ENCODE assay signal across 11 mouse cellular contexts in the genomic region with DNA sequence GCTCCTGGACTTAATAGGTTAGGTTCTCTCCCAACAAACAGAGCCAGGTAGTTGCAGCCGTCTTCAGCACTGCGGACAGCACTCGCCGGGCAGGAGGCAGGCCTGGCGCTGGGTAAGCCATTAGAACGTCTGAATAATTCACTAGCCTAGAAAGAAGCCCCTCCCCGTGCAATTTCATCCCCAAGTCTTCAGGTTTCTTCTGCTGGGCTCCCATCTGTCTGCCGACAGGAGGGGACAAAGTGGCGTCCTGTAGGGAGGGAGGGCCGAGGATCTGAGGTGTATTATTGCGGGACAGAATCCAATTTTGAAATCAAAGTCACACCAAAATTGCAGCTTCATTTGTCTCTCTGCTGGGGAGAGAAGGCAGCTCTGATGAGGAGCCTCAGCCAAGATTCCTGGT. TPM values are rescaled to one million over a fixed set of nuclear protein-coding genes. Genes with fewer than 3 reads are reported as not detected.
DNase-seq lines count a peak whose midpoint lies in the region; ATAC-seq lines count a peak whose summit lies in the region.
"Had no signal": no experiment of that assay in that cellular context is flagged by ENCODE, and none has a peak within 500 bp of the region (broad histone marks: within the 10 kb centered on the region; RNA-seq: fewer than 3 reads in every experiment).

No protein-coding gene starts in this region.

- H3K4me1 ChIP-seq in kidney, embryonic 16.5 days (ENCODE audit: insufficient read depth, low read length) = no peaks in the 10 kb centered on the region
- H3K4me1 ChIP-seq: megakaryocyte, embryonic 14.5 days had no signal

- no peaks in the 10 kb centered on the region for H3K36me3 ChIP-seq in kidney, embryonic 16.5 days (ENCODE audit: insufficient read depth, low read length)

- H3K27me3 ChIP-seq in kidney, embryonic 16.5 days (ENCODE audit: insufficient read depth, low read length) = no peaks in the 10 kb centered on the region

- peak; percentile 8 for DNase-seq in kidney, adult 9 months
- DNase-seq in WW6 (ENCODE audit: low read depth, low spot score) (peak; percentile 22), MN1 (ENCODE audit: low spot score) (no peak)
- DNase-seq in embryo, embryonic 10.5 days (ENCODE audit: low spot score) = peak; percentile 54
- DNase-seq in hindlimb bud, embryonic 11.5 days (ENCODE audit: extremely low spot score, low read depth, low spot score) = peak; percentile 12
- DNase-seq in natural killer cell, adult 2 months (ENCODE audit: low spot score in 2 of 2) = no peak
- no peak for DNase-seq in thymus, adult 18-20 months

- no peak overlapping the region for H3K4me2 ChIP-seq in kidney, embryonic 16.5 days (replicated peaks; ENCODE audit: low read depth, low read length)

- 1% methylated on average over 11 of the region's 11 CpGs for WGBS in kidney, embryonic 16.5 days

- H3K9ac ChIP-seq in kidney, embryonic 16.5 days (replicated peaks; ENCODE audit: low read length) = no peak overlapping the region

- ATAC-seq in kidney, embryonic 16.5 days (ENCODE audit: low FRiP score, low TSS enrichment) = no peak
- ATAC-seq: Patski had no signal

- H3K9me3 ChIP-seq in kidney, embryonic 16.5 days (ENCODE audit: low read length) = no peaks in the 10 kb centered on the region
- H3K9me3 ChIP-seq: megakaryocyte, embryonic 14.5 days had no signal

- H3K4me3 ChIP-seq in kidney, embryonic 16.5 days (ENCODE audit: low read length) = no peak overlapping the region
- H3K4me3 ChIP-seq: megakaryocyte, embryonic 14.5 days had no signal

- no peak overlapping the region for H3K27ac ChIP-seq in kidney, embryonic 16.5 days (ENCODE audit: low read length)

RNA-seq across cellular contexts. Expression of gene Rph3a, which starts 58.9 kb away (rescaled TPM):
- 0.05 and 0.08 TPM in 2 replicates for polyA plus RNA-seq in kidney, embryonic 16.5 days (2015; fragmentation: Nextera tagmentation; extraction: Ambion mirVana)
- polyA plus RNA-seq: gonadal fat pad, adult 2 months; Patski had no signal

Comparison
In these comparisons a context has a peak if more than half of its experiments do, and no peak if none do; other contexts are left out.
1. DNase-seq: peak in kidney, adult 9 months (single experiment), WW6 (single experiment), embryo, embryonic 10.5 days (single experiment) and hindlimb bud, embryonic 11.5 days (single experiment); none in natural killer cell, adult 2 months (0 of 2), MN1 (single experiment) and thymus, adult 18-20 months (0 of 2).